Mouse (Mus musculus) naive thymus-derived CD4-positive, alpha-beta T cell, adult 2 months (primary cell): Measurements from ENCODE around the gene Rpl6.
A peak's percentile ranks its signal among the peaks of the same experiment; 100 is the strongest.

Experiments used
- DNase-seq: peaks from one replicate; pipeline ENCODE4 v3.0.0-alpha.2; 2011; ENCODE audit warnings: low read depth

Rpl6 gene

GRCm38 (mm10) chr5:121204132-121205089 is at the start of gene Rpl6:
TSS of gene Rpl6 (plus strand) at chr5:121204481.
- DNase-seq, result peak; percentile 87

- no peak for DNase-seq
Measured at GRCm38 (mm10) chr5:121156121-121156520, 48.2 kb upstream of the Rpl6 start.

DNA sequence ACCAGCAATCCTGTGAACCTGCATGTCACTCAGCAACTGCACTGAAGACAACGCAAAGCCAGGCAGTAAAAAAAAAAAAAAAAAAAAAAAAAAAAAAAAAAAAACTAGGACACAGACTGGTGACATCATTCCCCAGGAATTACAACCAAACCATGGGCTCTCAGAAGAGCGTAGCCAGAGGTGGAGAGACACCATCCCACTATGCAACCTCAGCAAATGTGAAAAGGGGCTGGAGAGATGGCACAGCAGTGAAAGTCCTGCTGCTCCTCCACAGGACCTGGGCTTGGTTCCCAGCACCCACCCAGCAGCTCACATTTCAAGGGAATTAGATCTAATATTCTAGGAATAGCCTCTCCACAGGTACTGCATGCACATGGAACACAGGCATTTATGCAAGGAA is 47.3 kb upstream of the Rpl6 start:
- DNase-seq, result no peak

DNA sequence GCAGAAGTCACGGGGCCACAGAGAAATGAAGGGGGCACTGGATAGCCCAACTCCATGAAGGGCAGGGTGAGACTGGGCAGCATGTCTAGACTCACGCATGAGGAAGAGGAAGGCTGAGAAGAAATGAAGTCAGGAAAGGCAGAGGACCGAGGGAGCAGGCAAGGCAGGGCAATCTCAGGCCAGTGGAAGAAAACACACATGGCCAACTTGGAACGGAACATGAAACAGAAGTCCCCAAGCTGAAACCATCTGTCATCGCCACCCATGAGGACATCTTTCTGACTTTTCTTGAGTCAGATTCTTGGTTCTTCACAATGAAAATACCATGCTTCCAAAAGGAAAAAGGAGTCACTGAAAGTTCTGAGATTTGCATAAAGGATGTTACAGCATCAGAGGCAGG is 46.8 kb upstream of the Rpl6 start:
- DNase-seq, result no peak

- no peak for DNase-seq
Measured at GRCm38 (mm10) chr5:121158966-121159365, 45.3 kb upstream of the Rpl6 start.

DNA sequence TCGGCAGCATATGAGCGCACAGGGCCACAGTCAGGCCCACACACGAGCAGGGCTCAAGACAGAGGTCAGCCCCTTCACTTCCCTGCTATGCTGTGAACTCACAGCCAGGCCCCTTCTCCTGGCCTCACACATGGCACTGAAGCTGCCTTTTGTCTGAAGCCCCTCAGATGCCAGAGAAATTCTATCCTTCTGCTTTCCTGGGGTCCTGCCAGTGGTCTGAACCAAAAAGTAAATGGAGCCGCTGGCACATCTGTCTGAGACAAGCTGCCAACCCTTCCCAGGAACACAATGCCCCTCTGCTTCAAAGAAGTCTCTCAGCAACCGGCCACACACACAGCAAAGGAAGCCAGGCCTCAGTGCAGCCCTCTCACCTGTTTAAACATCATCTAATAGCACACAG is 42.0 kb upstream of the Rpl6 start:
- no peak for DNase-seq

DNA sequence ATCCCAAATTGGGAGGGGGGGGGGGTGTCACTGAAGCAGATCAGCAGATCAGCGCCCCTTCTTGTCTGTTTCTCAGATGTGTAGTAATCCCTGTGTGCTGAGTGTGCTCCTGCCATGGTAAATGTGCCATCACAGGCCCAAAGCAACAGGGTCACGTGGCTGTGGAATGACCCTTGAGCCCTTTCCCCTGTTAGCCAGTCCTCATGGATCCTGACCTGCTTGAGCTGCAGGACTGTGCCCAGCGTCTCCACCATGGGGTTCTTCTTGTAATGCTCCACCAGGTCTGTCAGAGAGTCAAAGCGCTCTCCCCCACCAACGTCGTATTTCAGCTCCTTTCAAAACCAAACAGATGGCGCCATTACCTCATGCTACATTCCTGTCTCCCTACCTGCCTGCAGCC is 41.4 kb upstream of the Rpl6 start:
- no peak for DNase-seq

DNA sequence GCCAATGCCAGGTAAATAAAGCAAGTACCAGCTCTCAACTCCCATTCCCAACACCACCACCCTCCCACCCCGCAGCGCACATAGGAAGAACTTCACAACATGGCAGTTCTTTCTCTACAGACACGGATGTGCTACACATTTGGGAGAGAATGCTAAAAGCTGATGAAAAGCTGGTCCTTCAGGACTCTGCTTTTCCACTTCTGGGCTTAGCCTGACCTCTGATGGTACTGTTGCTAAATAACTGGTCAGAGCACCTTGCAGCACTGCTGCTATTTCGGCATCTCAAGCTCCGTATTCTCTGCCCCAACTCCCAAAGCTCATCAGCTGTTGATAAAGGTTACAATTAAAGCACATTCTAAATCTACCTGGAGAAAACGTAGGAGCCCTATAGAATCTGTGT is 37.4 kb upstream of the Rpl6 start:
- no peak for DNase-seq

GRCm38 (mm10) chr5:121169588-121169987 is 34.7 kb upstream of the Rpl6 start:
- no peak for DNase-seq

DNA sequence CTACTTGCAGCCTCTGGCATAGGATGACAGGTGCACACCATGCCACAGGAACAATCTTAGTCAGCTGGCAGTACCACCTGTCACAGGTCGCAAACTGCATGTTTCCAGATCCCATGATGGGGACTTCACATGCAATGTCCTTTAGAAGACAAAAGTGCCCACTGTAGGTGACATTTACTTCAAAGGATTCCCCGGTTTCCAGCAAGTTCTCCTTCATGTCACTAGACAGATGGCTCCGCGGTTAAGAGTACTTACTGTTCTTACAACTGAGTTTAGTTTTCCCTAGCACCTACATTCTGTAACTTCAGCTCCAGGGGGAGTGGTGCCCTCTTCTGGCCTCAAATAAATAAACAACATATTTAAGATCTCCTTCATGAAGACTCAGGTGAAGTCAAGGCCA is 31.4 kb upstream of the Rpl6 start:
- DNase-seq, result peak; percentile 54

- no peak for DNase-seq
Measured at GRCm38 (mm10) chr5:121179077-121179857, 25.0 kb upstream of the Rpl6 start.

DNA sequence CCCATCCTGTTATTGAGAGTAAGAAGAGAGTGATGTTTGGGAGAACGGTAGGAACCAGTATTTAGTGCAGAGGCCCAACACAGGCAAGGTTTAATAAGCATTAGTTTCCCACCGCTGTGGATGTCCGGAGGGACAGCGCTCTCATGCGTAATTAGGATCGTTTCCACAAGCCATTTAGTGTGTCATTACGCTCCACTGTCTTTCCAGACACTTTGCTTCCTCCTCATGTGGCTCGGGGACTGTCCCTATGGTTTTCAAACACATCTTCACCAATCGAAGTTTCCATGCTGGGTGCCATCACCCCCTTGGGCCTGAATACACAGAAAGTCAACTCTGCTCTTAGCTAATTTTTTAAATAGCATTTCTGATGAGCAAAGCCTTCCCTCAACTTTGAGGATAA is 21.0 kb upstream of the Rpl6 start:
- DNase-seq, result no peak

GRCm38 (mm10) chr5:121184375-121184774 is 19.9 kb upstream of the Rpl6 start:
- DNase-seq, result no peak

GRCm38 (mm10) chr5:121184945-121185551 is 19.2 kb upstream of the Rpl6 start:
- no peak for DNase-seq

GRCm38 (mm10) chr5:121187580-121188001 is 16.7 kb upstream of the Rpl6 start:
- DNase-seq, result no peak

DNA sequence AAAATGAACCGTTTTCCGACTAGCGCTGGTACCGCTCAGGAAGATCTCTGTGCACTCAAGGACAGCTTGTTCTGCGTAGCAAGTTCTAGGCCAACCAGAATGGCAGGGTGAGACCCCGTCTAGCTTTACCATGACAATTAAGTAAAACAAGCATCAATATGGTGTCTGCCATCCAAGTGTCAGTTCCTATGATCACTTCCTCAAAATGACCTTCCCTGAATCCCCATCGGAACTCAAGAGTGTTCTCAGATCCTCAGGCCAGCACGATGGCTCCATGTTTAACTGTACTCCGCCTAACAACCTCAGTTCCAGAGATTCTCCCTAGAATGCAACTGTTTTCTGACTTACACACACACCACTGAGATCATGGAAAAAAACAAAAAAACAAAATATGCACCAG is 16.0 kb upstream of the Rpl6 start:
- DNase-seq, result no peak

- no peak for DNase-seq
Measured at GRCm38 (mm10) chr5:121189182-121189581, 15.1 kb upstream of the Rpl6 start.

DNA sequence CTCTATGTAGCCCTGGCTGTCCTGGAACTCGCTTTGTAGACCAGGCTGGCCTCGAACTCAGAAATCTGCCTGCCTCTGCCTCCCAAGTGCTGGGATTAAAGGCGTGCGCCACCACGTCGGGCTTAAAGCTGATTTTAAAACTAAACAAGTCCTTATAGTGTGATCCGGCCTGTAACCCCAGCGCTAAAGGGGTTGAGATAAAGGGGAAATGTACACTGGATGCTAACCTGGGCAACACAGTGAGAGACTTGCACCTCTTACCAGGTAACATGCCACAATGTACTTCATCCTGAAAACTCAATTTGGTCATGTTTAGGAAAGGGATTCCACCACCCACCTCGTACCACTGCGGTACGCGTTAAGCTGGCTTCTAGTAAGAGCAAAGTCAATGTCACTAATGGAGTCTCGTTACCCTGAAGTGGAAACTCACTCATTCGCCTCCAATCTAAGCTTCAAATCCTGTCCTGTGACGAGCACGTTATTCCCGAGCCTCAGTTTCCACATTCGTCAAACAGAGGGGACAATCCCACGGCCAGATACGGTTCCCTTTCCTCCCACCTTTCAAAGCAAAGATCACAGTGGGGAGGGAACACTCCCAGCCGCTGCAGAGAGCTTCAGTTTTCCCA is 14.0 kb upstream of the Rpl6 start:
- DNase-seq, result peak; percentile 41

DNA sequence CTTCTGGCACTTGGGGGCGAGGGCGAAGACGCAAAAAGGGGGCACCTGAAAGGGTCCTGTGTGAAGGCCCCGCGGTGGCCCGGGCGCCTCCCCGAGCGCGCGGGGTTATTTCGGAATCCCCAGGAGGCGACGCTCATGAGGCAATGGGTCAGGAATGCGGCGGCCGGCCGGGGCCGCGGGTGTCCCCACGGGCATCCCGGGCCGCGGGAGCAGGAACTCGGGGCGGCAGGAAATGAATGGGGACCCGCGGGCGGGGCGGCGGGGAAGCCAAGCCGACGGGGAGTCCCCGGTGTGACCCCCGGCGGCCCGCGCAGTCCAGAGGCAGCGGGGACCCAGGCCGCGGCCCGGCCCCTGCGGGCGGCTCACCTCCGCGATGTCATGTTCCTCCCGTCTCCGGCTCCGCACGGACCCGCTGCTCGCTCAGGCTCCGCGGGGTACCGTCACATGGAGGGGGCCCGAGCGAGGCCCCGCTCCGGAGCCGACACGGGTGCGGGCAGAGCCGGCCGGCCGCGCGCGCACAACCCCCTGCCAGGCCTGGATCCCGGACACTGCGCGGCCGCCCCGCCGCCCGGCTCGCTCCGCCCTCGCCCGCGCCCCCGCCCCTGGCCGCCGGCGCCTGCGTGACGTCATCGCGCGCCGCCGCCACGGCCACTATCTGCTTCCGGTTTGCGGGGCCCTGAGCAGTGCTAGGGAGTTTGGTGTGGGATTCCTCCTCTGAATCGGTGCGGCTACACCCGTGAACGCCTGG is 13.3 kb upstream of the Rpl6 start, which contains the start of gene Ptpn11:
Gene Ptpn11 (minus strand): TSS at position 562 of the 748 bp plus-strand sequence.
- DNase-seq, result peak; percentile 89

DNA sequence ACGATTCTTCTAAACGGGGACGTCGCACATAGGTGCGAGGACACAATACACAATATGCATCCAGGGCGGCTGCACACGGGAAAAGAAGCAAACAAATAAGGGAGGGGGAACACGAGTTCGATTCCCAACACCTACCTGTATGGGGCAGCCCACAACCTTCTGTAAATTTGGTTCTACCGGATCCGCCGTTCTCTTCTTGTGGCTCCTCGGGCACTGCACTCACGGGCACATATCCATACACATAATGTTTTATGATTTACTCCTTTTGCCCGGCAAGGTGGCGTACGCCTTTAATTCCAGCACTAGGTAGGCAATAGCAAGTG is 12.7 kb upstream of the Rpl6 start:
- DNase-seq, result no peak

DNA sequence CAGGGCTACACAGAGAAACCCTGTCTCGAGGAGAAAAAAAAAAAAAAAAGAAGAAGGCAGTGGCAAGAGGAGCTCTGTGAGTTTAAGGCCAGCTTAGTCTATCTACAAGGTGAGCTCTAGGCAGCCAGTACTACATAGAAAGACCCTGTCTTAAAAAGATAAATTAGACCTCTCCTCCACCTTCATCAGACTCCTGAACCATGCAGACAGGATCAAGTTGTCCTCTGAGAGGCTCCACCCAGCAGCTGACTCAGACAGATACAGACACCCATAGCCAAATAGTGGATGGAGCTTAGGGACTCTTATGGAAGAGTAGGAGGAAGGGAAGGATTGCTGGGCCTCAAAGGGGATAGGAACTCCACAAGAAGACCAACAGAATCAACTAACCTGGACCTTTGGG is 10.1 kb upstream of the Rpl6 start:
- DNase-seq, result no peak

- no peak for DNase-seq
Measured at GRCm38 (mm10) chr5:121196764-121197163, 7.5 kb upstream of the Rpl6 start.
